In the genomic region with DNA sequence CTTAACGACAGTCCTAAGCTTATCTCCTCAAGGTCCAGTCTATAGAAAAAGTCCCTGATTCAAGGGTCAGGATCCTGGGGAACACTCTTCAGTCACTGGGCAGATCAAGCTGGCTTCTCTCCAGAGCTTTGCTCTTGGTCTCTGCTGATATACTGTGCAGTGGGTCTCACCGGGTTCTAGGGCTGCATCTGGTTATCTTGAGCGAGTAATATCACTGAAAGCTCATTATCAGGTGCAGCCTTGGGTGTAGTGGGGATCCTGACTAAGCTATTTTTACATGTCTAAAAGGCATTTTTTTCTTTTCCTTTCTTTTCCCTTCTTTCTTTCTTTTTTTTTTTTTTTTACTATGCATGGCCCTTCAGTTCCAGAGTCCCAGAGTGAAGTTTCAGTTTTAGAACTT, we compare ENCODE assay signal across 1 mouse cellular context.
TF ChIP-seq lines count a peak whose summit lies in the region.

No protein-coding gene starts in this region.

TF ChIP-seq in MEL, 35 proteins besides CTCF, POLR2A, EP300 and RAD21 (continued from another document):
- TF ChIP-seq MAZ (IDR thresholded peaks at IDR 0.05; ENCODE audit: low read depth, low read length) (no peak), ETS1 (IDR thresholded peaks at IDR 0.05; ENCODE audit: low read depth, low read length) (peak; percentile 97), NRF1 (IDR thresholded peaks at IDR 0.05; ENCODE audit: insufficient read depth, low read depth, low read length, poor library complexity, severe bottlenecking) (no peak)
